Mouse (Mus musculus) kidney, postnatal 0 days (tissue): ENCODE measurements around the gene Rnf185. TPM values are rescaled to one million over a fixed set of nuclear protein-coding genes. Genes with fewer than 3 reads are reported as not detected.

Experiments used
- ATAC-seq: fragments of 200-750 bp; cut with Nextera tagmentation; replicated peaks from 2 replicates; pipeline ENCODE4 v1.8.0; 2017; ENCODE audit warnings: low read depth, moderate number of reproducible peaks, moderate TSS enrichment, moderate library complexity; ENCODE audit not compliant: low FRiP score
- DNase-seq: peaks from one replicate; pipeline ENCODE4 v3.0.0-alpha.2; 2016; ENCODE audit warnings: low spot score
- H3K27ac ChIP-seq: fragments of 300-500 bp; sonication (generic); 2 replicates; pipeline ENCODE4 v1.5.1; 2014; ENCODE audit warnings: mild to moderate bottlenecking
- H3K27me3 ChIP-seq: fragments of 300-500 bp; sonication (generic); 2 replicates; pipeline ENCODE4 v1.6.1; 2014; ENCODE audit warnings: low read length, mixed read lengths; ENCODE audit not compliant: insufficient read depth
- H3K36me3 ChIP-seq: fragments of 300-500 bp; sonication (generic); 2 replicates; pipeline ENCODE4 v1.6.1; 2014; ENCODE audit warnings: low read length, mixed read lengths; ENCODE audit not compliant: insufficient read depth
- H3K4me1 ChIP-seq: fragments of 300-500 bp; sonication (generic); replicated peaks from 2 replicates; pipeline ENCODE4 v1.6.1; 2014; ENCODE audit warnings: antibody characterized with exemption, low read length, mixed read lengths; ENCODE audit not compliant: insufficient read depth
- H3K4me2 ChIP-seq: fragments of 300-500 bp; sonication (generic); 2 replicates; pipeline ENCODE4 v1.6.1; 2014; ENCODE audit warnings: mild to moderate bottlenecking, low read length, moderate library complexity, mixed read lengths
- H3K4me3 ChIP-seq: fragments of 300-500 bp; sonication (generic); replicated peaks from 2 replicates; pipeline ENCODE4 v1.5.1; 2014; ENCODE audit warnings: low read depth, low read length
- H3K9ac ChIP-seq: fragments of 300-500 bp; sonication (generic); 2 replicates; pipeline ENCODE4 v1.6.1; 2014; ENCODE audit warnings: low read depth, low read length
- H3K9me3 ChIP-seq: fragments of 300-500 bp; sonication (generic); replicated peaks from 2 replicates; pipeline ENCODE4 v1.6.1; 2016; ENCODE audit warnings: low read length, inconsistent platforms, mixed read lengths
- CTCF ChIP-seq: IDR thresholded peaks from 2 replicates; pipeline ENCODE4 v1.5.1; 2016; ENCODE audit warnings: antibody characterized with exemption, low read depth, mild to moderate bottlenecking, moderate library complexity
- WGBS: fragments of 180-500 bp; shearing (Covaris S2); extraction: QIAGEN DNeasy Blood & Tissue Kit; methylation state at CpG from one replicate; pipeline ENCODE4 v1.1.7; 2014; 5-methylcytosine and 5-hydroxymethylcytosine counted together
- polyA plus RNA-seq: library from polyadenylated mRNA; unstranded; fragments of >200 nt; fragmentation: Nextera tagmentation; extraction: Ambion mirVana; gene quantifications from 2 replicates; pipeline ENCODE4 v1.2.1, GENCODE M21; 2015

Rnf185 gene
- polyA plus RNA-seq, 1 experiment from 2014 or later = 37.8 TPM

- no peaks in the 10 kb centered on the region for H3K27me3 ChIP-seq
- no peak for ATAC-seq
- H3K9ac ChIP-seq = no peak overlapping the region
- TF ChIP-seq CTCF = no peak
- no peak overlapping the region for H3K4me3 ChIP-seq
- no peaks in the 10 kb centered on the region for H3K9me3 ChIP-seq
- 56% methylated on average over 8 of the region's 8 CpGs for WGBS
- DNase-seq = peak; percentile 48
- H3K4me1 ChIP-seq = no peaks in the 10 kb centered on the region
- no peak overlapping the region for H3K4me2 ChIP-seq
- H3K27ac ChIP-seq = peak overlapping the region; percentile 33; the same call in 1 of the 2 replicates
- 0 out of 2 replicates have a peak, but pooled peaks cover 4% of the 10 kb centered on the region for H3K36me3 ChIP-seq
Observed at GRCm38 (mm10) chr11:3392526-3392925, 59.6 kb downstream of the Rnf185 start.

GRCm38 (mm10) chr11:3390789-3391188 is 61.4 kb downstream of the Rnf185 start:
- Histone ChIP-seq H3K9ac (no peak overlapping the region), H3K27me3 (no peaks in the 10 kb centered on the region), H3K36me3 (0 out of 2 replicates have a peak, but pooled peaks cover under 1% of the 10 kb centered on the region), H3K27ac (peak overlapping the region; percentile 25; the same call in 1 of the 2 replicates), H3K4me3 (no peak overlapping the region), H3K4me1 (no peaks in the 10 kb centered on the region), H3K4me2 (no peak overlapping the region), H3K9me3 (no peaks in the 10 kb centered on the region)
- 76% methylated on average over 5 of the region's 5 CpGs for WGBS
- ATAC-seq (no peak), DNase-seq (no peak)
- TF ChIP-seq CTCF = no peak

GRCm38 (mm10) chr11:3389996-3390395 is 62.2 kb downstream of the Rnf185 start:
- Histone ChIP-seq H3K36me3 (no peaks in the 10 kb centered on the region), H3K27me3 (no peaks in the 10 kb centered on the region), H3K4me3 (no peak overlapping the region), H3K4me1 (no peaks in the 10 kb centered on the region), H3K27ac (no peak overlapping the region), H3K4me2 (no peak overlapping the region), H3K9ac (no peak overlapping the region), H3K9me3 (no peaks in the 10 kb centered on the region)
- no peak for ATAC-seq
- no peak for TF ChIP-seq CTCF
- 71% methylated on average over 5 of the region's 5 CpGs for WGBS
- no peak for DNase-seq

GRCm38 (mm10) chr11:3387482-3388196 is 64.5 kb downstream of the Rnf185 start:
- H3K4me1 ChIP-seq = no peaks in the 10 kb centered on the region
- H3K27me3 ChIP-seq = no peaks in the 10 kb centered on the region
- WGBS = 83% methylated on average over 6 of the region's 6 CpGs
- H3K4me3 ChIP-seq = no peak overlapping the region
- H3K9ac ChIP-seq = no peak overlapping the region
- no peak for ATAC-seq
- no peak overlapping the region for H3K27ac ChIP-seq
- H3K9me3 ChIP-seq = no peaks in the 10 kb centered on the region
- TF ChIP-seq CTCF = no peak
- no peak for DNase-seq
- H3K36me3 ChIP-seq = no peaks in the 10 kb centered on the region
- no peak overlapping the region for H3K4me2 ChIP-seq

GRCm38 (mm10) chr11:3386941-3387368 is 65.2 kb downstream of the Rnf185 start:
- 26% methylated on average over 4 of the region's 4 CpGs for WGBS
- Histone ChIP-seq H3K4me2 (no peak overlapping the region), H3K4me1 (no peaks in the 10 kb centered on the region), H3K4me3 (no peak overlapping the region), H3K36me3 (no peaks in the 10 kb centered on the region), H3K9ac (no peak overlapping the region), H3K27me3 (no peaks in the 10 kb centered on the region), H3K27ac (no peak overlapping the region), H3K9me3 (no peaks in the 10 kb centered on the region)
- ATAC-seq (peak; percentile 86), DNase-seq (peak; percentile 88)
- peak; percentile 99 for TF ChIP-seq CTCF

- peak; percentile 14; the same call in 1 of the 2 replicates for TF ChIP-seq CTCF
Observed at GRCm38 (mm10) chr11:3382602-3383594, 69.3 kb downstream of the Rnf185 start.

More at GRCm38 (mm10) chr11:3382602-3383594, 69.3 kb downstream of the Rnf185 start:
- WGBS = 83% methylated on average over 5 of the region's 5 CpGs
- Histone ChIP-seq H3K27ac (no peak overlapping the region), H3K27me3 (no peaks in the 10 kb centered on the region), H3K4me1 (no peaks in the 10 kb centered on the region), H3K4me3 (no peak overlapping the region), H3K4me2 (no peak overlapping the region), H3K9ac (no peak overlapping the region), H3K9me3 (no peaks in the 10 kb centered on the region), H3K36me3 (0 out of 2 replicates have a peak, but pooled peaks cover 3% of the 10 kb centered on the region)
- ATAC-seq (no peak), DNase-seq (no peak)
